Mouse (Mus musculus) ZHBTc4 (cell line): Measurements from ENCODE around the gene Plcb4.
A peak's percentile ranks its signal among the peaks of the same experiment; 100 is the strongest.

ENCODE experiments used
- DNase-seq: peaks from one replicate; pipeline ENCODE4 v3.0.0-alpha.2; 2011; ENCODE audit warnings: low read depth, low spot score

The Plcb4 gene

DNA sequence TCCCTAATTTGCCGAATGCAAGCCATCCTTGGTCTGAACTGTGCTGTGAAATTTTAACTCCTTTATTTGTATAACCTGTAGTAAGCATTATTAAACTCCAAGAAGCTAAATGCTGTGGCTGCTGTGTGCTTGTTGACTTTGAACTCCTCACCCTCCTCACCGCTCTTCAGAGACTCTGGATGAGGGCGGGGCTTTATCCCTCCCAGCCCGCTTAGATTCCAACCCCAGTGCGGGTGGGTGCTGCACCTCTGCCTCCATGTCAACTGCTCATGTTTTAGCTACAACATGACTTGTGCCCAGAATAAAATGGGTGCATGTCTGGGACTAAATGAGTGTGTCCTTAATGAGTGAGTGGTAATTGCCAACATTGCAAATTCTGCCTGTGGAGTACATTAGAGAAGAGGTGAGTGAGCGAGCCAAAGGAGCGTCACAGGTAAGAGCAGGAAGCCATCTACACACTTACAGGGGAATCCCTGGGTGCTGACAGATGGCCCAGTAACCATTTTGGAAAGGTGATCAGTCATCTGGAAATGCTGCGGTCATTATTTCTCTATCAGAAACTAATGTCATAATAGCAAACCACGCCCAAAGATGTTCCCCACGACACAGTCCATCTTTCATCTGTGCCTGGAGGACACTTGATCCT is 13.8 kb downstream of the Plcb4 start:
- peak; percentile 54 for DNase-seq

DNA sequence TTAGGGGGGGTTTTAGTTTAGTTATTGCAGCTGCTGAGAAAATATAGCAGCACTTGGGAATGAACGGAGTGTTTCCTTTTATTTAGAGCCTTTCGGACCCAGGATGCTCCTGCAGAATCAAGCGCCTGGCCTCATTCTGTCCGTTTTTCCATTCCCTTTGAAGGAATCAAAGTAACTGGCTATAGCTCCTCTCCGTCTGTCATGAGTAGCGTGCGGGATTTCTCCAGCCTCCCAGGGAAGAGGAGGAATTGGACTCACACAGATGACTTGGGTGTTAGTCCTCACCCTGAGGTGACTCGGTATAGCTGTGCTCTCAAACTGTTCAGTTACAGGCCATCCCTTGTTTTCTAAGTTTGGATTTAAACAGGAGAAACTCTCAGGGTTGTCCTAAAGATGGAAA is 14.8 kb downstream of the Plcb4 start:
- DNase-seq: no peak

DNA sequence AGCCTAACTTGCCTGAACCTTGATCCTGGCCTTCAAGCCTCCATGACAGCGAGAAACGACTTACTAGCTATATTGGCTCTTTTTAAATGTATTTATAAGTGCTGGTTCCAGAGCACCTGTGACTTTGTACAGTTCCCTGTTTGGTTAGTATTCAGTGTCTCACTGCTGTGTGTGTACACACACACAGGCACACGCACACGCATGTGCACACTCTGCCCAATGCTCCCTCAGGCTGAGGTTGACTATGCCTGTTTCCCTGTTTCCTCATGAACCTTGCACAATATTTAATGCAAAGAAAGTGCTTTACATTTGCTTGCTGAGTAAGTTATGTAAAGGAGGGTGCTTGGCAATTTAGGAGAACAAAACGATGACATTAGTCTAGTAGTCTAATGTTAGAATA is 16.5 kb downstream of the Plcb4 start:
- no peak for DNase-seq

DNA sequence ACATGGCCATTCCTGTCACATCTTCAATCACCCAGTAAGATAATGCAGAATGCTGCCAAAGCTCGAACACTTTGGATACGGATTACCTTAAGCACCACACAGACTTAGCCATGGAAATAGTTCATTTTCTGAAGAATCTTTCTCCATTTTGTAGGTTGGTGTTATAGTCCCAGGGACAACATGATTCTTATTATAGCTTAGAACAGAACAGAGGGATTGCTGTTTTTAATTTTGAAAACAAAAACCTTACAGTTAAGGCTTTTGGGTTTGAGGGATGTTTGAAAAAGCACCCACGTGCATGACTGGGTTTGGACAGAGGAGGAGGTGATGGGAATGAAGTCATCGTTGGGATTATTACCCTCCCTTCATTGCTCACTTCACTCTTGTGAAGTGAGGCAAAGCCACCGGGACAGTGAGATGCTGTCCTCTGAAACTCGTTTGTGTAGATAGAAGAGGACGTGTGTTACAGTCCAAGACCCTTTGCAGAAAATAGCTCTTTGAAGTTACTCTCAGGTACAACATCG is 18.2 kb downstream of the Plcb4 start:
- no peak for DNase-seq

DNA sequence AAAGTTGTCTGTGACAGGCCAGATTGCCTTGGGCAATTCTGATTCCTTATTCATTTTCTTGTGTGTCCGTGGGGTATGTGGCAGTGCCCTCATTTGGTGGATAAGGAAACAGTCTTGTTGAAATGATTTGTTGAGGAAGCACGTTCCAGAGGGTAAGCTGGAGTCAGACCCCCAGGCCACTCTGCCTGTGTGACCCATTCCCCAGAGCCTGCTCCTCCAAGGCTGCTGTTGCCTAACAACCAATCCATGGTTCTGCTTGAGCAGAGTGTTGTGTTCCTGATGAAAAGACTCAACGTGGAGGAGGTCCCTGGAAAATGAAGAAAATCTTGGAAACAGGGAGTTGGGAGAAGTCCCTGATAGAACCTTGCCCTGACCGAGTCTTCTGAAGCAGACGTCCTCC is 18.8 kb downstream of the Plcb4 start:
- DNase-seq: no peak

DNA sequence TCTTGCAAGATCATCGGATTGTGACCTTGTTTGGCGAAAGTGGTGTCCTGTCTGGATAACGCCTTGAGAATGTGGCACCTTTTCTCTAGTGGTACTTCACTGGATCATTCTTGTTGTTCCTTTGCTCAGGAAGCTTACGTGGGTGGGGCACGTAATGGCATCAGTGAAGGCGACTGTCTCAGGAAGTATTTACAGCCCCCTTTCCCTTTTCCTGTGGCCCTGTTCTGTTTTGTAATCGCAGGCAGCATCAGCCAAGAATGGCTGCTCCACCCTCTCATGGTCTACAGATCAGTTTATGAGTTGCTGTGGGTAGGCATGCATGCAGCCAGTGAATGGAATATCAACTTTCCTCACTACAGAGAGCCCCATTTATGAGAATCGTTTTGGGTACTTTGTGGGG is 21.2 kb downstream of the Plcb4 start:
- DNase-seq: peak; percentile 51

DNA sequence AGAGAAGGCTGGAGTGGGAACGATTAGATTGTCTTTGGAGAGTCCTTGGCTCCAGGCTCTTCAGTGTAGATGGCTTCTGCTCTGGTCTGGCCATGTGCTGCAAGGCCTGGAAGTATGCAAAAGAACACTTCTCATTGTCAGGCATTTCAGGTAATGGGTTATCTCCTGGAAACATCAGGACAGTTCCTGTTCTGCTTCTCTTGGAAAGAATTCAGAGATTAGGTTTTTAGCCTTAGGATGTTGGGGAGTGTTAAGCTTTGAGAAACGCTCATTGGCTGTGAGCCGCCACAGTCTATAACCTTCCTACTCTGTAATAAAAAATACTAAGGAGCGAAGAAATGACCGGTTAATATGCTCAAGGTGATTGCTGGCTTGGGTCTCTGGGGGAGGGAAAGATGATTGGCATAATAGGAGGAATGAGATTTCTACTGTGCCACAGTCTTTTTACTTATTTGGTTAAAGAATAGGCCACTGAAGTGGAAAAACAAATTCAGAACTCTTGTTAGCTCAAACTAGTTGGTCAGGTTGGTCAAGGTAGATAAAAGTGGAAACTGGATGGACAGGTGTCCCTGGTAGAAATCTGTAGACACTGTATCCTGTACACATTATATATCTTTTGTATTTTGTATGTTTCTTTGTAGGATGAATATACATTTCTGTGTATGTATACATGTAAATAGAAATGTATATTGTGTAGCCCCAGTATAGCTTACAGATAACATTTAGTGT is 21.8 kb downstream of the Plcb4 start:
- peak; percentile 34 for DNase-seq

DNA sequence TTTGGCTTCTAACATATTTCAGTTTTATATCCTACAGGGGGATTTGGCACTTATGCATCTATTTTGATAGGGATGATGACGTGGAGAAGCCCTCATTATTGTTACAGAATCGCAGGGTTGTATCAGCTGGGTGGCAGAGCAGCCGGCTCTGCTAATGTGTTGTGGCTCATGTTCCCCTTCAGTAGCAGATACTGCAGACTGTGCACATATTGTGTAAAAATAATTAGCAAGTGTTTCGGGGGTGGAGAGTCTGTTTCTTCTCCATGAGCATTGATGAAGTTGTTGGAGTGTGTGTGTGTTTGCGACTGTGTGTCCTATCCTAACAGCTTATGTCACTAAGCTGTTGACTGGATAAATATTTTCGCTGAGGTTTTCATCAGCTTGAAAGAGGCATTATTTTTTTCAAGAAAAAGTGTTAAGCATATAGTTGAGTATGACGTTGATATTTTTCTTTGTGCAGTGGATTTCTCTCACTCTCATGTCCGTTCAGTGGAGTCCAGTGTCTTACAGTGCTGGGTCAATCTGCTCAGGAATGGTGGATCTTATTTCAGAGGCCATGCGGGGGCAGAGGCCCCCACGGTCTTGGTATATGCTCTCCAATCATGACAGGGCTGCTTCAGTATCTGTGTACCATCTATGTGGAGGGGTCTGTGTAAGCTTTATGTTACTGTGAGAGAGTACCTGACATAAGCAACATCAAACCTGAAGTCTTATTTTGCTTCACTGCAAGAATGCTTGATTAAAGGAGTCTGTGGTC is 25.1 kb downstream of the Plcb4 start:
- DNase-seq: no peak

DNA sequence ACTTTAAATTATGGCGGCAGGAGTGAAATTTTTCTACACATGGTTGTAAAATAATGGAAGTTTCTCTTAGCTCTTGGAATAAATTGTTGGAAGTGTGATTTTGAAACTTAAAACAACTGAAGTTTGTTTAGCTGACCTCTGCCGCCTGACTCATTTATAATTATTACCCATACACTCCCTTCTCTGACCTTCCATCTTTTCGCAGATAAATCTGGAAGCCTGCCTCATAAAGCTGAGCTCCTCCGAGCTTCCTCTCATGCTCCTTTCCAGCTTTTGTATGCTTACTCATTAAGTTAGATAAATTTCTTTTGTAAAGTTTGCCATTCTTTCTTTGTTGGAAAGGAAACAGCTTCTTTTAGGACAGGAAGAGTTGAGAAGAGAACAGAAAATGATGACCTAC is 27.9 kb downstream of the Plcb4 start:
- DNase-seq: no peak

DNA sequence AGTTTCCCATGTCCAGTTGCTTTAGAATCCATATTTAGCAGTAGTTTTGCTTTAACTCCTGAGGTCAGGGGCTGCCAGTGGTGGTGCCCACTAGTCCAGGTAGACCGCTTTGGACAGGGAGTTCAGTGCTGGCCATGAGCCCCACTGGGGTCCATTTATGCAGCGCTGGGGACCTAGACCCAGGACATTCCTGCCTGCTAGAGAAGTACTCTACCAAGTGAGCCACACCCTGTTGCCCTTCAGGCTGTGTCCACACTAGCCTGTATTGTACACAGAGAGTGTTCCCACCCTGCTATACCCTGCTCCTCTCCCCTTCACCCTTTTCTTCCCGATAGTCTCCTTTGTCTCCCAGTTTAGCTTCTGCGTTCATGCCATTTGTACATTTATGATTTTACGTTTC is 28.8 kb downstream of the Plcb4 start:
- DNase-seq: no peak

DNA sequence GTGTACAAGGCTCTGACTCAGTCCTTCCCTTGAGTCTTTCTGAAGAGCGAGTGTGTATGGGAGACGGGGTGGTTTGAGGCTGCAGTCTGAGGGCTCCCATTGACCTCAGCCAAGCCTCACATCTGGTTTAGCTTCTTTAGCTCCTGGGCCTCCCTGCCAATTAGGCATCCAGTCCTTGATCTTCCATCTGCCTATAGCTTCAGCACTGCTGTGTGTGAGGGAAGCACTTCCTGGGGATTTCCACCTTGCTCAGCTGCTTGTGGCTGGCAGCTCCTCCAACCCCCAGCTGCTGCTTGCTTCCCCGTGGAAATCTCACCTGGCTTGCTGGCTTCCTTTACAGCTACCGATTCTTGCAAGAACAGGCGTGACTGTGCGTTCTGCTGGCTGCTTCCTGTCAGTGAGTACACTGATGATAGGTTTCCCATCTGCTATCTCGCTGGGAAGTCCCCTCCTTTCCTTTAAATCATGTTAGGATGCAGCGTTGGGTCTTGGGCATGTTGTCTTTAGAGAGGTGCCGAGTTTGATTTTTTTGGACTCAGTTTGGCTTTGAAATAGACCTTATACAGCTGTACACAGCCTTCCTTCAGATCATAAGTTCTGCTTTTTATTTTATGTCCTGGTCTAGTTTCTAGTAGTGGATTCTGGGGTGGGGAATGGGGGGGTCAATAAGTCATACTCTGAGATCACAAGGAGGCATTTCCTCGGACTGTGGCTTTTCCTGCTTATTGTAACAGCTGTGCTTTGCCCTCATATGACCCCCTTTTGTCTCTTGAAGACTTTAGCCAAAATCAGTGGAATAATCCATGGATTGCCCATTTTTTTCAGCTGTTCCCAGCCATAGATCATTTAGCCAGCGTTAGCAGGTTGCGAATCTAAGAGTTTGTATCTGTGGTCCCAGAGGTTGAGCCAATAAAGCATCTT is 34.0 kb downstream of the Plcb4 start:
- no peak for DNase-seq

DNA sequence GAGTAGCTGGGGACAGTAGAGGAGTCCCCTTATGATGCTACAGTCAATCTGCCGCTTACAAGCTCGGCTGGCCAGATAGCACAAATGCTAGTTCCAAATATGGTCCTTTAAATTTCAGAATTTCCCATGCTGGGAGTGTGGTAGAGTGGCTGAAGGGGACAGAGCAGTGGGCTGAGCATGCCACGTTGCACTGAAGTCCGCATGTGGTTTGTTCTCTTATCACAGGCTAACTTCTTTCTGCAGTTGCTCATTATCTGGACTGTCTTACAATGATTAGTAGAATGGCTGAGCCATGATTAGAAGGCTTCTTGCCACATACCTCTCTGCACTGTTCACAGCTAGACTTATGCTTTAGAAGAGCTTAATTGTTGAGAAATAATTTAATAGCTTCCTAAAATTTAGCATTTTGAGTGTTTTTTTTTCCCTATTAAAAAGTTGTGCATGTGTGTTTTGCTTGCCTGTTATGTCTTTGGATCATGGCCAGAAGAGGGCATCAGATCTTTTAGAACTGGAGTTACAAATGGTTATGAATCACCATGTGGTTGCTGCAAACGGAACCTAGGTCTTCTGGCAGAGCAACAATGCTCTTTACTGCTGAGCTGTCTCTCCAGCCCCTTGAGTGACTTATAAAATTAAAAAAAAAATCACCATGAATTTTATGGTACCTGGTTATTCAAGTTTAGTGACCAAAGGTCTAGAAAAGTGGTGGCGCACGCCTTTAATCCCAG is 42.0 kb downstream of the Plcb4 start:
- DNase-seq: no peak

DNA sequence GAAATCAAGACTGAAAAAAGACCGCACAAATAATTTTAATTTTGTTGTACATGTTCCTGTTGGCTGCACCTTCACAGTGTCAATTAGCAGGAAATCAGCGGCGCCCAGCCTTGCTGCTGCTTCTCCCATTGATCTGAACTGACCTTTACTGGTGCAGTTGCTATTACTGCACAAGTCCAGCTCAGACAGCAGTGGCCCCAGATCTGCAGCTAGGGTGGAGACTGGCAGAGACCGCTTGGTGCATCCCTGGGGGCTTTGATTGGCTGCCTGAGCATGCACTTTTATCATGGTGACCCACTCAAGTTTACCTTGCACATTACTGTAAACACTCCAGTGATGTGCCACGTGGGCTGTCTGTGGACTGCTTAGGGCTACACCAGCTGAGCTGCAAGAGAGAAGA is 45.9 kb downstream of the Plcb4 start:
- no peak for DNase-seq

DNA sequence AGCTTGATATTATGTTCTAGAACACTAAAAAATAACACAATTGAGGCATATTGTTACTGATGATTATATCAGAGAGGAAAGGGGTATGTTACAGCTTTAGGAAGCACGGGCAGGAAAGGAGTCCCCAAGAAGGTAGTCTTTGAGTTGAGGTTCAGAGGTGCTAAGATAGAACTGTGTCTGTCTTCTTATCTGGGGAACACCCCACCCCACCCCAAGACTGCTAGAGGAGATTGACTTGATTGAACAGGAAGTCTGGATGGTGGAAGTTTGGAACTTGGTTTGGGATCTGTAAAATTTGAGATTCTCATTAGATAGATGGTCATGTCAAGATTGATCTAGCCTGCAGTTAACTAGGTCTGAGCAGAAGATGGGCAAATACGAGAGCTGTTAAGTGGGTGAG is 48.5 kb downstream of the Plcb4 start:
- no peak for DNase-seq

DNA sequence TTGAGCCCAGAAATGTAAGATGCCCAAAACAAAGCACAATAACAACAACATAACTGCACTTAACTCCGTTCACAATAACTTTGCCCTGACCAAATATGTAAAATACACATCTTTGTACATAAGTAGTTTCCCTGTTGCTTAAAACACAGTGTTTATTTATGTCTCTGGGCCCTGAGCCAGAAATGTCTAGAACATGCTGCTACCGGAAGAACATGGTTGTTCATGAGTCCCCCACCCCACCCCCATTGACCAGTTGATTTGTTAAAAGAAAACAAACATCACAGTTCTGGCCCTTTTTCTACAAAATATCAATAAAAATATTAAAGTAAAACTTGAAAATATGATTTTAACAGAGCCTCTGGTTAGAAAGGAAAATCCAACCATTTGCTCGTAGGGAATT is 49.6 kb downstream of the Plcb4 start:
- no peak for DNase-seq

DNA sequence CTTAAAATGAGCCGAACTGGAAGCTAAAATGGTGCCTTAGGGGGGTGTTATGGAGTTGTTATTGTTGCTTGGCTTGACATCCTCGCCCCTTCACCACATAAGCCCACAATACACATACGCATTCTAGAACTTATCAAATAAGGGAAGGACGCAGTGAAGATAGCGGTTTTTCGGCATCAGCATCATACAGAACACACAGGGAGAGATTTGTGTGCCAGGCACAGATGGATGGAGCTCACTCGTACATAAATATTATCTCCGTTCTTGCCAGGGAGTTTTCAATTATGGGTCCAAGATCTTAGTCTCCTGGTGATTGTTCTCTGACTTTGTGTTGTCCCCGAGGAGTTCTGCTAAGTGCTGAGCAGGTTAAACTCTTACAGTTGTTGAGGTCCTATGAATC is 50.0 kb downstream of the Plcb4 start:
- no peak for DNase-seq

DNA sequence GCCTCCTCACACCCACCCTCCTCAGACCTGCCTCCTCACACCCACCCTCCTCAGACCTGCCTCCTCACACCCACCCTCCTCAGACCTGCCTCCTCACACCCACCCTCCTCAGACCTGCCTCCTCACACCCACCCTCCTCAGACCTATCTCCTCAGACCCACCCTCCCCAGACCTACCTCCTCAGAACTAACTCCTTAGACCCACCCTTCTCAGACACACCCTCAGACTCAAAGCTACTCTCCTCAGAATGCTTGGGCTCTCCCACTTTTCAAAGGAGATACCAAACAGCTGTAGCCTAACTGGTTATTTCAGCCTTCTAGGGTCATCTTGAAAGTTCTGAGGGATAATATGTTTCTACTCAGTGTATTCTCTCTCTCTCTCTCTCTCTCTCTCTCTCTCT is 50.9 kb downstream of the Plcb4 start:
- peak; percentile 46 for DNase-seq

DNA sequence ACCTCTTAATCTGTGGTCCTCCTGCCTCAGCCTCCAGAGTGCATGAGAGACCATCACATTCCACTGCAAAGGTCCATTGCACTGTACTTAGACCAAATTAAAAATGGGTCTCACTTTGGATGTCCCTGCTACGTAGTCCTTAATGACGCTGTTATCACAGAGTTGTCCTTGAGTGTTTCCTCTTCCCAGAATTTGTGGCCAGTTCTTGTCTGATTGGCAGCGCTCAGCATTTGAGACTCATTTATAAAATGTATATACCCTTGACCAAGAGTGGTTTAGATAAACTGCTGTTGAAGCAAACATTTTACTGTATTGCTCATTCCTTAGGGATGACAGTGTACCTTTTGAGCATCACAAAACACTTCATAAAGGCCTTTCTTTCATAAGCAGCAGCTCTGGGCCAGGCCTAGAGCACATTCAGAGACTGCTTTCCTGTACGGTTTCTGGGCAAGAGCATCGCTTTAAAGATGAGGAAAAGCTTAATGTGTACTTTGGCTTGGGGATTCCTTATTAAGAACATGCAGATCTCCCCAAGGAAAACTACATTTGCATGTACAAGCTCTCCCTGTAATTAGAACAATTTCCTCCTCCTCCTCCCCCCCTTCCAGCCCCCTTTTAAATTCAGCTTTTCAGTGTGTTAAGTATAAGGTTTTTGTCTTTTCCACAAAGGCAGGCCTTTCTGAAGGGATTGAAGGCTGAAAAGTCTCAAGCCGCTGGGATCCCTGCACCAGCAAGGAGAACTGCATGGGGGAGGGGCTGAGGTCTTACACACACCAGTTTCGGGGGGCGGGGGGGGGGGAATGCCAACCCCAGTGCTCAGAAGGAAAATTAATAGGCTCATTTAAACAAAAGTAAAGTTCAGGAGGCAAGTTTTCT is 52.5 kb downstream of the Plcb4 start:
- no peak for DNase-seq

DNA sequence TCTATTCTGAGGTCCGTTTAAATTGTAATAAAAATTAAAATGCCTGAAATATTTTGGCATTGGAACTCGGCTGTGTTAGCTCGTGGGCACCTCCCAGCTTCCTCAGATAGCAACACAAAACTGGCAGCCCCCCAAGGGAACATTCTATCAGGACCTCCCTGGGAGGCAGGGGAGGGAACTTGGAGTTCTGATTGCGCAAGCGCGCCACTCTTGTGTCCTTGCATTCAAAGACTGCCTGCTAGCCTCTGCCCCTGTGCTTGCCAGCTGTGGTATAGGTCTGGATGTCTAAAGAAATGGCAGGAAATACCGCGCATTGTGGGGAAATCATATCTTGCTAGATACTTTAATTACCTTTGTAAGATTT is 53.1 kb downstream of the Plcb4 start:
- DNase-seq: no peak

DNA sequence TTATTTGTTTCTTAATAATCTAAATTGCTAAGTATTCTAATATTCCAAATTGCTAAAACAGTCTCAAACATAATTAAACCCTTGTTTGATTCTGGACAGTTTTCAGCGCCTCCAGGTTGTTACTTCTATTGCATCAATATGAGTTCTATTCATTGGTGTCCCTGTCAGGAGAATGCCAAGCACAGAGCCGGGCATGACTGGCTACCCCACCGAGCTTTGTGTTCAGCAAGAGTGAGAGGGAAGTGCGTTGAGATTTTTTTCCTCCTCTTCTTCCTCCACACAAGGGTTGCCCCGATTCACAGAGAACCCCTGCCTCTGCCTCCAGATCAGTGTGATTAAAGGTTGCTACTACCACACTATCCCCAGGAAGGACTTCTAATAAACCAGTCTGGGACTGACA is 53.5 kb downstream of the Plcb4 start:
- DNase-seq: no peak
